Mouse (Mus musculus): Measurements from ENCODE around the gene Parg.
"Not testable (repeated sequence)": the region's sequence is repeated elsewhere in the genome, so short reads cannot be mapped to it uniquely, and the experiment has no call there.

Parg gene

GRCm38 (mm10) chr14:32201791-32202451, at the start of gene Parg, which contains the start of gene Timm23:
TSS of gene Parg (plus strand) at chr14:32201949.
TSS of gene Timm23 (minus strand) at chr14:32201898.
- DNase-seq (ENCODE audit: low spot score): peak; percentile 86

- no peak for DNase-seq (ENCODE audit: low spot score)
These were observed 49.3 kb upstream of the Parg start for GRCm38 (mm10) chr14:32152243-32152965.

GRCm38 (mm10) chr14:32153156-32153555, 48.6 kb upstream of the Parg start:
- DNase-seq (ENCODE audit: low spot score): no peak

- no peak for DNase-seq (ENCODE audit: low spot score)
These were observed 47.0 kb upstream of the Parg start for GRCm38 (mm10) chr14:32154758-32155157.

GRCm38 (mm10) chr14:32159150-32159670, 42.5 kb upstream of the Parg start:
- no peak for DNase-seq (ENCODE audit: low spot score)

GRCm38 (mm10) chr14:32159690-32160246, 42.0 kb upstream of the Parg start, which contains the start of gene Ncoa4:
TSS of gene Ncoa4 (plus strand) at chr14:32159865.
- DNase-seq (ENCODE audit: low spot score): peak; percentile 98

GRCm38 (mm10) chr14:32160563-32160962, 41.2 kb upstream of the Parg start:
- DNase-seq (ENCODE audit: low spot score): no peak

- DNase-seq (ENCODE audit: low spot score): no peak
These were observed 40.5 kb upstream of the Parg start for GRCm38 (mm10) chr14:32161090-32161885.

- no peak for DNase-seq (ENCODE audit: low spot score)
These were observed 39.5 kb upstream of the Parg start for GRCm38 (mm10) chr14:32162231-32162630.

- DNase-seq (ENCODE audit: low spot score): no peak
These were observed 38.4 kb upstream of the Parg start for GRCm38 (mm10) chr14:32163203-32163888.

- DNase-seq (ENCODE audit: low spot score): no peak
These were observed 37.3 kb upstream of the Parg start for GRCm38 (mm10) chr14:32164173-32165051.

GRCm38 (mm10) chr14:32165278-32166061, 36.3 kb upstream of the Parg start:
- DNase-seq (ENCODE audit: low spot score): peak; percentile 82

GRCm38 (mm10) chr14:32166062-32166441, 35.7 kb upstream of the Parg start:
- no peak for DNase-seq (ENCODE audit: low spot score)

- peak; percentile 70 for DNase-seq (ENCODE audit: low spot score)
These were observed 34.9 kb upstream of the Parg start for GRCm38 (mm10) chr14:32166840-32167239.

- no peak for DNase-seq (ENCODE audit: low spot score)
These were observed 34.4 kb upstream of the Parg start for GRCm38 (mm10) chr14:32167326-32167725.

- DNase-seq (ENCODE audit: low spot score): no peak
These were observed 33.0 kb upstream of the Parg start for GRCm38 (mm10) chr14:32168653-32169231.

- DNase-seq (ENCODE audit: low spot score): no peak
These were observed 31.6 kb upstream of the Parg start for GRCm38 (mm10) chr14:32170137-32170536.

- no peak for DNase-seq (ENCODE audit: low spot score)
These were observed 26.4 kb upstream of the Parg start for GRCm38 (mm10) chr14:32175310-32175709.

GRCm38 (mm10) chr14:32176590-32176989, 25.2 kb upstream of the Parg start:
- DNase-seq (ENCODE audit: low spot score): not testable (repeated sequence)
